Mouse (Mus musculus) cerebellum, postnatal 4 days (tissue): ENCODE measurements at regions not wholly inside any gene's neighbourhood (a gene's known extent, or its start where the extent isn't known, plus 50 kb on each side); places are given as distances from the start of the nearest gene placed in this dataset.
A peak's percentile ranks its signal among the peaks of the same experiment; 100 is the strongest.

Experiments
- DNase-seq, 2 experiments: peaks; one replicate each; pipeline ENCODE4 v3.0.0; 2022; ENCODE audit warnings: low spot score in 2 of 2, mixed read lengths in 1 of 2

DNA sequence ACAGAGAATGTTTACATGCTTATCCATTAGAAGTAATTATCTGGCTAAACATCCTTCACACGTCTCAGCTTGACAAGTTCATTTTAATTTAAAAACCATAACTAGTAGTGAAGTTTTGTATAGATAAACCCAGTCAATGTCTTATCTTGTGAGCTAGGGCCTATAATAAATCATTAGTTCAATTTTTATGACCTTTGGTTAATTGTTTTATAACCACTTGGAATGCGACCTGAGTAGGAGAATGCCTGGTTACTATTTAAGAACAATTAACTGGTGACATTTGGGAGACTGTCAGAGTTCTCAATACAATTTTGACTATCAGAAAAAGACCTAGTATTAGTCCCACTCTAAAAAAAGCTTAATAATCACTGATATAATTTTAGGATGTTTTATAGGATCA is 813.6 kb downstream of the Gm9008 start:
- no peak for DNase-seq

GRCm38 (mm10) chr6:75644363-75644720 is 853.2 kb downstream of the Gm9008 start:
- no peak for DNase-seq

DNA sequence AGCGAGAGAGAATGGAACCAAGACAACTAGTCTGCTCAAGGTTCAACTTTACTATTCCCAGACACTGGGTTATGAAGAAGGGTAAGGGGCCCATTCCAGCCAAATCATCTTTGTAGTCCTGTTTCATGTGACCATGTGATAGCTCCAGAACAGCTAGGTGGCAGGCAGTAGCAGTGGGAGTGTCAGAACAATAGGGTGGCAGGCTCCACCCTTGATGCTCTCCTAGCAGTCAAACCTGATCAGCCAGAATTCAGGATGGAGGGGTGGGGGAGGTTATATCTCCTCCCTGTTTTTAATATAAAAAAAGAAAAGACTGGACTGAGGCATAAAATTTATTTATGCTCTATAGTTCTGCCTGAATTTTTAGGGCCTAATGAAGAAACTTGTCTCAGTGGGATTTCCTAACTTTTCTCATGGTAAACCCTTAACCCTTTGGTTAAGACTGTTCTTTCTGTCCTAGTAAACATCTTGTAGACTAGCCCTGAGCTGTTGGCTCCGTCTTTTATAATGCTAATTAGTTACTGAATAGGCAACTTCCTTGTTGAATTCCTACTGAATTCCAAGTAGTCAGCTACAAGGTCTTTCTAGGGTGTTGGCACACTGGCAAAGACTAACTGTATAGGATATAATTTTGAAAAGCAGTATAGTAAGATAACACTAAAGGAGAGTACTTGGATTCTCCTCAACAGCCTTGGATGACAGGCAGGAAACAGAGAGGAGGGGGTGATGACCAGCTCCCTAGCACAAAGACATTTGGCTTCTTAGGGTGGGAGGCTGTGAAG is 853.8 kb downstream of the Gm9008 start:
- no peak for DNase-seq

DNA sequence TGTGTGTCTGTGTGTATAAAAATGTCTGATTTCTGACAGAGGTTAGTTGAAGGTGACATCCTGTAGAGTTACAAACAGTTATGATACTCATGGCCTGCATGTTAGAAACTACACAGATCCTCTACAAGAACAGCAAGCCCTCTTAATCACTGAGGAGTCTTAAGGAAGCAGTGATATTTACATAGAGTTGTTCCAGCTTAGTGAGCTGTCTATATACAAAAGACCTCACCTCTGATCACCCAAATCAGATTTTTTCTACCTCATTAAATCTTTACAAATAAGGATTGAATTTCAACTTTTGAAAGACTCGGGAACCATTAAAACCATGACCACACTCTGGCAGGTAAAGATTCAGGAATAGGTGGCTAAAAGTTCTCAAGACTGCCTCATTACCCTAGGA is 861.5 kb downstream of the Gm9008 start:
- DNase-seq, result no peak

DNA sequence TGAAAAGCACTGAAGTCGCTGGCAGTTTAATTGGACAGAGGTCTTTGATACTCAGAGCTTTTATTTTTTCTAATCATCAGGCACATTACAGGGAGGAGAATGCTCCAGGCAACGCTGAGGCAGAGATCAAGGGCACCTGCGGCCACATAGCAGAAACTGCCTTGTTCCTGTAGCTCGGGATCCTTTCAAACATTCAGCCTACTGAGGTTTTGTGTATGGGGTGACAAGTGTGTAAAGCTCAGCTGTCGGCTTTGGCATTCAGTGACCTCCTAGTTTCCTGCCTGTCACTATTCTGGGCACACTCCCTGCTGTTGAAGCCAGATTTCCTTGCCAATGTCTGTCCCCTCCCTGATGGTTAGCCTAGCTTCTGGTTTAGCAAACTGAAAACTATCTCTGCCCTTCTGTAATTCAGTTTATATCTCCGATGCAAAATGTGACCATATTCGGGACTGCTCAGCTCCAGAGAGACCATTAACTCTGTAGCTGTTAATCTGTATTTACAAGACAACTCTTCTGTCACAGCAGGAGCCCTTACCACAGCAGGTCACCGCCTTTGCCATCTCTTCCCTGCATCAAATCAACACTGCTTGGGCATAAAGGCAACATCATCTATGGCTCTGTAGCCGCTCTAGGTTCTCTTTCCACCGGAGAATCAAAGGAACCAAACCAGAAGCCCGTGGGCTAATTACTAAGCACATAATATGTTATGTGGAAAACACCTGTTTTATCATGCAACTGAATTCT is 894.9 kb downstream of the Gm9008 start:
- peak in 1 of 2 experiments; percentile 27 for DNase-seq

DNA sequence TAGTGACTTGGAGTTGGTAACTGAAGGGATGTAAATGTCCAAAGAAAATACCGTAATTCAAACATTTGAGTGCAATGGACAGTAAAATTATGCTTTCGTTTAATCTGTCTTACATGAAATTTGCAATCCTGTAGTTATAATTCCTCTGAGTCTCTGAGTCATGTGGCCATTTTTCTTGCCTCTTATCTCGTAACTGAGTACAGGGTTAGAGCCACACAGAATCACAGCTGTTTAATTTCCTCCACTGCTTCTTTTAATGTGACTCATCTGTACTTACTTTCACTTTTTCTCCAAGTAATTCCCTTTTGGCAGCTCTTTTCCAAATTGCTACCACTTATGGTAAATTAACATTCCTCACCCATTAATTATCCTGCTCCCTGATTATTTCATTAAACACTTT is 939.2 kb downstream of the Gm9008 start:
- no peak for DNase-seq

GRCm38 (mm10) chr6:75542247-75542700 is 955.3 kb downstream of the Gm9008 start:
- DNase-seq, result no peak

GRCm38 (mm10) chr6:75539703-75540102 is 957.9 kb downstream of the Gm9008 start:
- no peak for DNase-seq
